13 mouse cellular contexts compared by ENCODE assay signal in the genomic region with DNA sequence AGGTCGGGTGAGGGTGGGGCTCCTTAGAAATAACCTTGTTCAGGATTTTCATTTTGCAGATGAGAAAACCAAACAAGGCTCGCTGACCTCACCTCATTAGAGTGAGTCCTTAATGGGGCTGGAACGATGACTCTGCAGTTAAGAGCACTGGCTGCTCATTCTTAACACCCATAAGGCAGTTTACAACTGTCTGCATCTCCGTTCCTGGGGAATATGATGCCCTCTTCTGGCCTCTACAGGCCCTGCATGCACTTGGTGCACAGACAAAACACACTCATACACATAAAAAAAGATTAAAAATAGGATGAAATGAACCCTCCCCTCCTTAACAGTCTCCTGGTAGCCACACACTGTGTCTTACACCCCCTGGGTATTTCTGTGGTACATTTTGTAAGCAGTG. TPM values are rescaled to one million over a fixed set of nuclear protein-coding genes. Genes with fewer than 3 reads are reported as not detected.
A peak's percentile ranks its signal among the peaks of the same experiment; 100 is the strongest.
DNase-seq lines count a peak whose midpoint lies in the region; ATAC-seq and TF ChIP-seq lines count a peak whose summit lies in the region.
"Had no signal": no experiment of that assay in that cellular context is flagged by ENCODE, and none has a peak within 500 bp of the region (broad histone marks: within the 10 kb centered on the region; RNA-seq: fewer than 3 reads in every experiment).

No protein-coding gene starts in this region.

- no peaks in the 10 kb centered on the region for H3K36me3 ChIP-seq in forebrain, postnatal 0 days (ENCODE audit: insufficient read depth)
- no peaks in the 10 kb centered on the region for H3K36me3 ChIP-seq in forebrain, embryonic 11.5 days (ENCODE audit: control insufficient read depth, insufficient read depth, low read length)
- H3K36me3 ChIP-seq in liver, postnatal 0 days (replicated peaks; ENCODE audit: insufficient read depth, low read length), result no peaks in the 10 kb centered on the region
- no peaks in the 10 kb centered on the region for H3K36me3 ChIP-seq in liver, embryonic 12.5 days
- H3K36me3 ChIP-seq in heart, embryonic 10.5 days, result no peaks in the 10 kb centered on the region
- H3K36me3 ChIP-seq: hindbrain, embryonic 15.5 days had no signal

- TF ChIP-seq POLR2A in brain, embryonic 14.5 days (IDR thresholded peaks at IDR 0.05; ENCODE audit: borderline replicate concordance, extremely low read depth, insufficient read depth, insufficient read length, poor library complexity, severe bottlenecking), result no peak

- no peaks in the 10 kb centered on the region for H3K27me3 ChIP-seq in forebrain, postnatal 0 days (ENCODE audit: insufficient read depth, low read length)
- no peaks in the 10 kb centered on the region for H3K27me3 ChIP-seq in forebrain, embryonic 11.5 days (ENCODE audit: control insufficient read depth, insufficient read depth, low read length)
- no peaks in the 10 kb centered on the region for H3K27me3 ChIP-seq in liver, postnatal 0 days (ENCODE audit: insufficient read depth, low read length)
- no peaks in the 10 kb centered on the region for H3K27me3 ChIP-seq in liver, embryonic 12.5 days (replicated peaks)
- H3K27me3 ChIP-seq in heart, embryonic 10.5 days (ENCODE audit: insufficient read depth, poor library complexity, severe bottlenecking), result no peaks in the 10 kb centered on the region
- H3K27me3 ChIP-seq: hindbrain, embryonic 15.5 days had no signal

- H3K4me1 ChIP-seq in forebrain, postnatal 0 days (ENCODE audit: insufficient read depth), result no peaks in the 10 kb centered on the region
- H3K4me1 ChIP-seq in forebrain, embryonic 11.5 days (replicated peaks; ENCODE audit: control insufficient read depth, insufficient read depth, low read length), result no peaks in the 10 kb centered on the region; the same call in 1 of the 2 replicates
- no peaks in the 10 kb centered on the region for H3K4me1 ChIP-seq in liver, postnatal 0 days (ENCODE audit: insufficient read depth)
- peaks cover 22% of the 10 kb centered on the region for H3K4me1 ChIP-seq in liver, embryonic 12.5 days
- H3K4me1 ChIP-seq in heart, embryonic 10.5 days, result peaks cover 4% of the 10 kb centered on the region; the same call in 1 of the 2 replicates
- H3K4me1 ChIP-seq: hindbrain, embryonic 15.5 days had no signal

- H3K9me3 ChIP-seq in forebrain, postnatal 0 days (ENCODE audit: low read length), result no peaks in the 10 kb centered on the region
- no peaks in the 10 kb centered on the region for H3K9me3 ChIP-seq in forebrain, embryonic 11.5 days (ENCODE audit: control insufficient read depth, low read length)
- H3K9me3 ChIP-seq in liver, postnatal 0 days (ENCODE audit: low read length), result no peaks in the 10 kb centered on the region
- no peaks in the 10 kb centered on the region for H3K9me3 ChIP-seq in liver, embryonic 12.5 days (replicated peaks)
- H3K9me3 ChIP-seq in heart, embryonic 10.5 days, result no peaks in the 10 kb centered on the region
- H3K9me3 ChIP-seq: hindbrain, embryonic 15.5 days; megakaryocyte, embryonic 14.5 days had no signal

- no peak overlapping the region for H3K9ac ChIP-seq in forebrain, postnatal 0 days
- no peak overlapping the region for H3K9ac ChIP-seq in forebrain, embryonic 11.5 days (ENCODE audit: low read length)
- no peak overlapping the region for H3K9ac ChIP-seq in liver, postnatal 0 days (replicated peaks)
- no peak overlapping the region for H3K9ac ChIP-seq in liver, embryonic 12.5 days
- H3K9ac ChIP-seq: hindbrain, embryonic 15.5 days had no signal

- DNase-seq in forebrain, postnatal 0 days, result no peak
- no peak for DNase-seq in forebrain, embryonic 11.5 days (ENCODE audit: low spot score)
- no peak for DNase-seq in liver, postnatal 0 days
- DNase-seq in B cell, adult 2 months, result peak; percentile 13 to 15
- no peak for DNase-seq in brain, embryonic 14.5 days (ENCODE audit: low read depth)
- DNase-seq in layer of hippocampus, postnatal 25 days (ENCODE audit: extremely low spot score in 1 of 2, low spot score in 1 of 2), result no peak
- DNase-seq in heart, embryonic 10.5 days (ENCODE audit: low spot score), result no peak

- WGBS in forebrain, postnatal 0 days, result 55% methylated on average over 4 of the region's 4 CpGs
- WGBS in forebrain, embryonic 11.5 days, result 65% methylated on average over 4 of the region's 4 CpGs
- WGBS in liver, postnatal 0 days (ENCODE audit: insufficient replicate concordance), result 63% methylated on average over 4 of the region's 4 CpGs
- WGBS in liver, embryonic 12.5 days (ENCODE audit: insufficient replicate concordance), result 38% methylated on average over 4 of the region's 4 CpGs
- WGBS in heart, embryonic 10.5 days, result 55% methylated on average over 4 of the region's 4 CpGs

- no peak for ATAC-seq in forebrain, postnatal 0 days
- no peak for ATAC-seq in forebrain, embryonic 11.5 days (replicated peaks; ENCODE audit: low FRiP score)
- ATAC-seq in liver, postnatal 0 days, result no peak
- no peak for ATAC-seq in liver, embryonic 12.5 days

- peak; percentile 26 for TF ChIP-seq CTCF in forebrain, postnatal 0 days (IDR thresholded peaks at IDR 0.05; ENCODE audit: low read depth)
- TF ChIP-seq CTCF in liver, postnatal 0 days (IDR thresholded peaks at IDR 0.05; ENCODE audit: low read depth), result peak; percentile 45
- TF ChIP-seq CTCF in brain, embryonic 14.5 days (IDR thresholded peaks at IDR 0.05; ENCODE audit: borderline replicate concordance, extremely low read depth, insufficient read depth, insufficient read length), result peak; percentile 32; the same call in 1 of the 2 replicates

- H3K27ac ChIP-seq in forebrain, postnatal 0 days (ENCODE audit: low read depth, low read length), result no peak overlapping the region
- H3K27ac ChIP-seq in forebrain, embryonic 11.5 days (ENCODE audit: low read depth, low read length), result no peak overlapping the region
- H3K27ac ChIP-seq in liver, postnatal 0 days (ENCODE audit: low read depth), result no peak overlapping the region
- H3K27ac ChIP-seq in liver, embryonic 12.5 days, result no peak overlapping the region
- H3K27ac ChIP-seq in heart, embryonic 10.5 days, result no peak overlapping the region
- H3K27ac ChIP-seq: hindbrain, embryonic 15.5 days had no signal

- no peak overlapping the region for H3K4me2 ChIP-seq in forebrain, postnatal 0 days (ENCODE audit: low read depth)
- H3K4me2 ChIP-seq in forebrain, embryonic 11.5 days (ENCODE audit: low read depth, low read length, severe bottlenecking), result no peak overlapping the region
- no peak overlapping the region for H3K4me2 ChIP-seq in liver, postnatal 0 days (ENCODE audit: low read depth, low read length)
- no peak overlapping the region for H3K4me2 ChIP-seq in liver, embryonic 12.5 days
- H3K4me2 ChIP-seq: hindbrain, embryonic 15.5 days had no signal

- no peak overlapping the region for H3K4me3 ChIP-seq in forebrain, postnatal 0 days (ENCODE audit: low read depth, low read length)
- H3K4me3 ChIP-seq in forebrain, embryonic 11.5 days (ENCODE audit: low read depth, low read length), result no peak overlapping the region
- H3K4me3 ChIP-seq in liver, postnatal 0 days (ENCODE audit: low read depth, low read length), result no peak overlapping the region
- H3K4me3 ChIP-seq in liver, embryonic 12.5 days, result no peak overlapping the region
- H3K4me3 ChIP-seq in heart, embryonic 10.5 days, result no peak overlapping the region
- H3K4me3 ChIP-seq: erythroblast, embryonic 14.5 days; hindbrain, embryonic 15.5 days; megakaryocyte, embryonic 14.5 days had no signal

- TF ChIP-seq EP300 in liver, postnatal 0 days (IDR thresholded peaks at IDR 0.05; ENCODE audit: low read depth), result no peak

RNA-seq across cellular contexts. Expression of gene Gm11492, which starts 38.5 kb away (rescaled TPM):
- total RNA-seq in forebrain, postnatal 0 days (2014; rRNA removed), result not detected in 2 replicates
- polyA plus RNA-seq in forebrain, postnatal 0 days (2015; fragmentation: Nextera tagmentation; extraction: Ambion mirVana), result not detected in 2 replicates
- not detected in 2 replicates for polyA plus RNA-seq in forebrain, embryonic 11.5 days (2014; fragmentation: Nextera tagmentation; extraction: Ambion mirVana)
- polyA plus RNA-seq in liver, postnatal 0 days (2015; fragmentation: Nextera tagmentation; extraction: Ambion mirVana), result not detected in 2 replicates
- not detected in 2 replicates for polyA plus RNA-seq in liver, embryonic 12.5 days (2016; fragmentation: Nextera tagmentation; extraction: Ambion mirVana)
- polyA plus RNA-seq in brain, embryonic 14.5 days (2012; rRNA removed), result not detected in 2 replicates
- not detected for total RNA-seq in layer of hippocampus, postnatal 25 days (2021)
- not detected in 2 replicates for polyA plus RNA-seq in heart, embryonic 10.5 days (2016; fragmentation: Nextera tagmentation; extraction: Ambion mirVana)
- polyA plus RNA-seq: erythroblast, embryonic 14.5 days; heart, embryonic 14.5 days; hindbrain, embryonic 15.5 days; stomach, embryonic 16.5 days had no signal

RNA-seq across cellular contexts. Expression of gene Sept4, which starts 40.7 kb away (rescaled TPM):
- 19.9 and 22.5 TPM in 2 replicates for total RNA-seq in forebrain, postnatal 0 days (2014; rRNA removed)
- 33.5 and 34.2 TPM in 2 replicates for polyA plus RNA-seq in forebrain, postnatal 0 days (2015; fragmentation: Nextera tagmentation; extraction: Ambion mirVana)
- polyA plus RNA-seq in forebrain, embryonic 11.5 days (2014; fragmentation: Nextera tagmentation; extraction: Ambion mirVana), result 8.0 and 8.8 TPM in 2 replicates
- 21.7 and 22.0 TPM in 2 replicates for polyA plus RNA-seq in liver, postnatal 0 days (2015; fragmentation: Nextera tagmentation; extraction: Ambion mirVana)
- 10.0 and 10.1 TPM in 2 replicates for polyA plus RNA-seq in liver, embryonic 12.5 days (2016; fragmentation: Nextera tagmentation; extraction: Ambion mirVana)
- 17.0 and 19.4 TPM in 2 replicates for polyA plus RNA-seq in brain, embryonic 14.5 days (2012; rRNA removed)
- 100 to 1,000 TPM; 165 to 186 TPM for total RNA-seq in layer of hippocampus, postnatal 25 days (2021)
- polyA plus RNA-seq in heart, embryonic 10.5 days (2016; fragmentation: Nextera tagmentation; extraction: Ambion mirVana), result 11.2 and 14.3 TPM in 2 replicates

Comparison
In these comparisons a context has a peak if more than half of its experiments do, and no peak if none do; other contexts are left out.
1. DNase-seq: peak in B cell, adult 2 months (2 of 2); none in forebrain, postnatal 0 days (single experiment), forebrain, embryonic 11.5 days (single experiment), liver, postnatal 0 days (single experiment), brain, embryonic 14.5 days (single experiment), layer of hippocampus, postnatal 25 days (0 of 2) and heart, embryonic 10.5 days (single experiment).
2. Peak in every context shown above with its lines, with median percentiles within 50 percentile points of each other: CTCF ChIP-seq.